Mouse (Mus musculus): Measurements from ENCODE around the gene Fgfrl1. TPM values are rescaled to one million over a fixed set of nuclear protein-coding genes. Genes with fewer than 3 reads are reported as not detected.

Gene Fgfrl1
- polyA plus RNA-seq (2015; fragmentation: Illumina TruSeq; extraction: RNeasy Lipid Tissue Mini Kit (QIAGEN cat#74804); ENCODE audit: insufficient read depth, low replicate concordance), result 2.4 TPM

DNA sequence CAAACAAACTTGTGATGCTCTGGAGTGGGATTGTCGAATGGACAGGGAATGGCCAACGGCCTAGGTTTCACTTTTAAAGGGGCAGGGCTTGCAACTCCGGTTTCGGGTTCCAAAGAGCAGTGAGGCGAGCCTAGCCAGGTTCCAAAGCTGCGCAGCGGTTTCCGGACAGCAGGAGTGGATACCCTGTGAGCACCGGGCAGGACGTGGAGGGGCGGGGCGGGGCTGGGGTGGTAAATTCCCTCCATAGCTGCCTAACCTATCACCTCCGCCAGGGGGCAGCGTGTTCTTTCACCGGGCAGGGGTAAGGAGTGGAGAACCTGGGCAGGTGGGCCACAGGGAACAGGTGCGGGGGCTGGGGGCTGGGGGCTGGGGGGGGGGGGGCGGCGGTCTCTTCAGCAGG is at the start of gene Fgfrl1:
Gene Fgfrl1 (plus strand): TSS at position 112 of the 400 bp plus-strand sequence.

DNA sequence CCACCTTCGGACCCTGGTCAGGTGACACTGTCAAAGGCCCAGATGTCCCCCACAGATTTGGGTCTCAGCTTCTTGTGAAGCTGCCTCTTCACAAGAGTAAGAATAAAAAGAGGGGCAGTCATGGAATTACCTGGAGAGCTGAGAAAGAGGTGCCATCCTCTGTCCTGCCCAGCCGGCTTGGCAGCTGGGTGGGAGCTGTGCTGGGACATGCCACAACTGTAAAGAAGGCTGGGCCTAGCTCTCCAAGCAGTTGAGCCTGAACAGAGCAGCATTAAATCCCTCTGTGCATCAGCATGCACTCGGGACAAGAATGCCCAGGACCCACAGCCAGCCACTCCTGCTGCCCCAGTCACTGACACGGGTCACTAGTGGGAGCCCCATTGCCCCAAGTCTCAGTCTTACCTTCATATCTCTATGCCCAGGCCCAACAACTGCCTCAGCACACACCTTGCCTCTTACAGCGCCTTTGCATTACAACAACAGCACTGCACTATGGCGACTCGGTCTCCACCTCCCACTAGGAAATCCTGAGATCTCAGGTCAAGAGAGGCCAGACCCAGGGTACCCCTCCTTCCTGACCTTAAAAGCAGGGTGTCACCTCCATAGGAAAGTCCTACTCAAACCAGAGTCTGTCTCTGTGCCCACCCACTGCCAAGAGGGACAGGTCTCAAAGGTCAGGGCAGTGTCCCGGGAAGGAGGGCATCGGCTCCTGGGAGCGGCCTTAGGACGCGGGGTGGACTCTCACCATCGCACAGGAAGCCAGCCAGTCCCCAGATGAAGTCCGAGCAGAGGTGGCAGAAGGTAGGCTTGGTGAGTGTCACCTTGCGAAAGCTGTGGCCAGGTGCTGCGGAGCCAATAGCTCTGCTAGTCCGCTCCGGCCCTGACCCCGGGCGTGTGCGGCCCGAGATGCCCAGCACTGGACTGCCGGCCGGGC is 32.2 kb upstream of the Fgfrl1 start, which contains the start of gene Idua:
Gene Idua (plus strand): TSS at position 634 of the 934 bp plus-strand sequence.

GRCm38 (mm10) chr5:108668977-108669936 is 22.9 kb upstream of the Fgfrl1 start, which contains the start of gene Dgkq:
Dgkq (minus strand) TSS chr5:108669672.

DNA sequence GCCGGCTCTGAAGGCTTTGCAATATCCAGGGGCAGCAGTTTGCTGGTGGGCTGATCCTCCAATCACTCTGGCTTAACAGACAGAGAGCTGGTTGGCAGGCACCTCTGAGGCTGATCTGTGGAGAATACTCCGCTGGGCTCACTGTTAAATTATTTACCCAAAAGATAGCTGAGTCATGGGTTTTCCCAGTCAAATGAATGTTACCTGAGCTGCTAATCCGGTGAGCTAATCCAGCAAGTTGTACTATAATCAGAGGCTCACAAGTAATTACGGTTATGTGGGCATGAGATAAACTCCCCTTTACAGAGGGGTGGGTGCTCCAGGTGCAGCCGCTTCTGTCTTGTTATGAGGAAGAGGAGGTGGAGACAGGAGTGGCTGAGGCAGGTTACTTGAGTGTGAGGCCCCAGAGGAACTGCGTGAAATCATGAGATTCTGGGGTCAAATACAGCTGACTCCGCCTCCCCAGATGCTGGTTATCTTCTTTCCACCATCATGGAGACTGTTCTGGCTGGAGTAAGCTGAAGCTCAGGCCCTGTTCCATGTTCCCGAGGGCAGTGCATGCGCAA is 16.8 kb upstream of the Fgfrl1 start, which contains the start of gene Slc26a1:
Gene Slc26a1 (minus strand): TSS at position 319 of the 566 bp plus-strand sequence.

Other genes with a start within 250 kb of the Fgfrl1 start
- 3.4 TPM for gene Mfsd7a, start 243.5 kb upstream of the Fgfrl1 start, polyA plus RNA-seq (2015; fragmentation: Illumina TruSeq; extraction: RNeasy Lipid Tissue Mini Kit (QIAGEN cat#74804); ENCODE audit: insufficient read depth, low replicate concordance)
- gene Pcgf3, start 231.2 kb upstream of the Fgfrl1 start, polyA plus RNA-seq (2015; fragmentation: Illumina TruSeq; extraction: RNeasy Lipid Tissue Mini Kit (QIAGEN cat#74804); ENCODE audit: insufficient read depth, low replicate concordance), result 15.6 TPM
- not detected for gene Cplx1, start 142.4 kb upstream of the Fgfrl1 start, polyA plus RNA-seq (2015; fragmentation: Illumina TruSeq; extraction: RNeasy Lipid Tissue Mini Kit (QIAGEN cat#74804); ENCODE audit: insufficient read depth, low replicate concordance)
- gene Gak, start 62.6 kb upstream of the Fgfrl1 start, polyA plus RNA-seq (2015; fragmentation: Illumina TruSeq; extraction: RNeasy Lipid Tissue Mini Kit (QIAGEN cat#74804); ENCODE audit: insufficient read depth, low replicate concordance), result 91.9 TPM
- gene Tmem175, start 62.6 kb upstream of the Fgfrl1 start, polyA plus RNA-seq (2015; fragmentation: Illumina TruSeq; extraction: RNeasy Lipid Tissue Mini Kit (QIAGEN cat#74804); ENCODE audit: insufficient read depth, low replicate concordance), result 30.0 TPM
- 22.7 TPM for gene Idua, start 32.1 kb upstream of the Fgfrl1 start, polyA plus RNA-seq (2015; fragmentation: Illumina TruSeq; extraction: RNeasy Lipid Tissue Mini Kit (QIAGEN cat#74804); ENCODE audit: insufficient read depth, low replicate concordance)
- 22.0 TPM for gene Dgkq, start 22.7 kb upstream of the Fgfrl1 start, polyA plus RNA-seq (2015; fragmentation: Illumina TruSeq; extraction: RNeasy Lipid Tissue Mini Kit (QIAGEN cat#74804); ENCODE audit: insufficient read depth, low replicate concordance)
- 0.07 TPM for gene Slc26a1, start 16.8 kb upstream of the Fgfrl1 start, polyA plus RNA-seq (2015; fragmentation: Illumina TruSeq; extraction: RNeasy Lipid Tissue Mini Kit (QIAGEN cat#74804); ENCODE audit: insufficient read depth, low replicate concordance)
- not detected for gene Rnf212, start 82.6 kb downstream of the Fgfrl1 start, polyA plus RNA-seq (2015; fragmentation: Illumina TruSeq; extraction: RNeasy Lipid Tissue Mini Kit (QIAGEN cat#74804); ENCODE audit: insufficient read depth, low replicate concordance)
- not detected for gene Tmed11, start 103.0 kb downstream of the Fgfrl1 start, polyA plus RNA-seq (2015; fragmentation: Illumina TruSeq; extraction: RNeasy Lipid Tissue Mini Kit (QIAGEN cat#74804); ENCODE audit: insufficient read depth, low replicate concordance)
- not detected for gene Vmn2r8, start 116.5 kb downstream of the Fgfrl1 start, polyA plus RNA-seq (2015; fragmentation: Illumina TruSeq; extraction: RNeasy Lipid Tissue Mini Kit (QIAGEN cat#74804); ENCODE audit: insufficient read depth, low replicate concordance)
- gene Vmn2r9, start 160.2 kb downstream of the Fgfrl1 start, polyA plus RNA-seq (2015; fragmentation: Illumina TruSeq; extraction: RNeasy Lipid Tissue Mini Kit (QIAGEN cat#74804); ENCODE audit: insufficient read depth, low replicate concordance), result not detected